Mouse (Mus musculus) heart, adult 8-10 months (tissue): Measurements from ENCODE around the gene Sh3bp5. TPM values are rescaled to one million over a fixed set of nuclear protein-coding genes. Genes with fewer than 3 reads are reported as not detected.
A peak's percentile ranks its signal among the peaks of the same experiment; 100 is the strongest.

Experiments used
- DNase-seq: peaks from one replicate; pipeline ENCODE4 v3.0.0; 2022; ENCODE audit warnings: low spot score
- total RNA-seq, 4 experiments: library from RNA; stranded (reverse); gene quantifications; 2 replicates each; pipeline ENCODE4 v1.2.4; 2022

Gene Sh3bp5
- total RNA-seq, 4 experiments from 2014 or later, result 38.6 to 50.6 (median 50.1) TPM

GRCm38 (mm10) chr14:31393546-31393890 is 42.4 kb downstream of the Sh3bp5 start:
- no peak for DNase-seq

- DNase-seq, result no peak
These were observed 42.9 kb downstream of the Sh3bp5 start for GRCm38 (mm10) chr14:31392873-31393545.

GRCm38 (mm10) chr14:31392300-31392699 is 43.6 kb downstream of the Sh3bp5 start:
- DNase-seq, result no peak

- no peak for DNase-seq
These were observed 46.3 kb downstream of the Sh3bp5 start for GRCm38 (mm10) chr14:31389421-31390147.

GRCm38 (mm10) chr14:31388086-31388872 is 47.6 kb downstream of the Sh3bp5 start:
- no peak for DNase-seq

- no peak for DNase-seq
These were observed 48.4 kb downstream of the Sh3bp5 start for GRCm38 (mm10) chr14:31387301-31387981.

GRCm38 (mm10) chr14:31385977-31386697 is 49.7 kb downstream of the Sh3bp5 start:
- DNase-seq, result peak; percentile 91

GRCm38 (mm10) chr14:31385406-31385805 is 50.5 kb downstream of the Sh3bp5 start:
- DNase-seq, result no peak

- peak; percentile 67 for DNase-seq
These were observed 51.2 kb downstream of the Sh3bp5 start for GRCm38 (mm10) chr14:31384366-31385323.

- no peak for DNase-seq
These were observed 52.3 kb downstream of the Sh3bp5 start for GRCm38 (mm10) chr14:31383470-31384050.

- no peak for DNase-seq
These were observed 53.6 kb downstream of the Sh3bp5 start for GRCm38 (mm10) chr14:31382276-31382675.

- no peak for DNase-seq
These were observed 59.5 kb downstream of the Sh3bp5 start for GRCm38 (mm10) chr14:31376331-31376730.

- DNase-seq, result no peak
These were observed 61.5 kb downstream of the Sh3bp5 start for GRCm38 (mm10) chr14:31374390-31374789.

- DNase-seq, result no peak
These were observed 66.5 kb downstream of the Sh3bp5 start for GRCm38 (mm10) chr14:31369377-31369776.

- no peak for DNase-seq
These were observed 67.9 kb downstream of the Sh3bp5 start for GRCm38 (mm10) chr14:31367951-31368350.

- DNase-seq, result peak; percentile 76
These were observed 70.5 kb downstream of the Sh3bp5 start for GRCm38 (mm10) chr14:31365350-31365749.

GRCm38 (mm10) chr14:31364589-31364988 is 71.3 kb downstream of the Sh3bp5 start:
- no peak for DNase-seq

- DNase-seq, result no peak
These were observed 73.6 kb downstream of the Sh3bp5 start for GRCm38 (mm10) chr14:31362236-31362635.

- no peak for DNase-seq
These were observed 90.5 kb downstream of the Sh3bp5 start for GRCm38 (mm10) chr14:31345367-31345766.

- DNase-seq, result peak; percentile 23
These were observed 92.6 kb downstream of the Sh3bp5 start for GRCm38 (mm10) chr14:31343241-31343640.
